8 mouse cellular contexts compared by ENCODE assay signal in genomic region chr2:34801516-34802482, GRCm38 (mm10). TPM values are rescaled to one million over a fixed set of nuclear protein-coding genes. Genes with fewer than 3 reads are reported as not detected.
DNase-seq lines count a peak whose midpoint lies in the region; ATAC-seq and TF ChIP-seq lines count a peak whose summit lies in the region.

No protein-coding gene starts in this region.

- DNase-seq in MN1 (ENCODE audit: low spot score): peak; percentile 99
- DNase-seq in cerebellum, adult 9-10 months: peak; percentile 98
- peak; percentile 98 for DNase-seq in hindbrain, embryonic 10.5 days (ENCODE audit: low spot score)
- DNase-seq in layer of hippocampus, adult 9-11 months: peak; percentile 99
- peak; percentile 100 for DNase-seq in lung, postnatal 0 days (ENCODE audit: low spot score)
- DNase-seq in ovary, postnatal 14 days (ENCODE audit: low spot score): peak; percentile 92
- DNase-seq in thymus, postnatal 14 days: peak; percentile 97

- no peak; the same call in 1 of the 2 replicates for TF ChIP-seq EP300 in lung, postnatal 0 days (IDR thresholded peaks at IDR 0.05)

- ATAC-seq in frontal cortex, adult (ENCODE audit: low TSS enrichment): peak; percentile 95
- peak; percentile 97 for ATAC-seq in lung, postnatal 0 days

- peaks cover 36% of the 10 kb centered on the region for H3K4me1 ChIP-seq in hindbrain, embryonic 10.5 days (replicated peaks)
- peaks cover 6% of the 10 kb centered on the region; the same call in 1 of the 2 replicates for H3K4me1 ChIP-seq in lung, postnatal 0 days (ENCODE audit: insufficient read depth, low read depth, low read length)

- no peaks in the 10 kb centered on the region for H3K27me3 ChIP-seq in hindbrain, embryonic 10.5 days (ENCODE audit: insufficient read depth, poor library complexity, severe bottlenecking)
- no peaks in the 10 kb centered on the region for H3K27me3 ChIP-seq in lung, postnatal 0 days (replicated peaks; ENCODE audit: insufficient read depth, low read length)

- TF ChIP-seq CTCF in lung, postnatal 0 days (IDR thresholded peaks at IDR 0.05): peak; percentile 30

- peak overlapping the region; percentile 72 for H3K4me3 ChIP-seq in hindbrain, embryonic 10.5 days
- H3K4me3 ChIP-seq in lung, postnatal 0 days (ENCODE audit: low read depth, low read length): peak overlapping the region; percentile 69

- WGBS in hindbrain, embryonic 10.5 days: 5% methylated on average over 39 of the region's 39 CpGs
- 5% methylated on average over 39 of the region's 39 CpGs for WGBS in lung, postnatal 0 days

- H3K4me2 ChIP-seq in lung, postnatal 0 days (replicated peaks; ENCODE audit: low read depth, low read length): peak overlapping the region; percentile 49

- H3K9ac ChIP-seq in lung, postnatal 0 days (replicated peaks; ENCODE audit: low read depth): peak overlapping the region; percentile 92

- peak overlapping the region; percentile 90 for H3K27ac ChIP-seq in hindbrain, embryonic 10.5 days
- peak overlapping the region; percentile 88 for H3K27ac ChIP-seq in lung, postnatal 0 days (ENCODE audit: low read length)

- H3K9me3 ChIP-seq in hindbrain, embryonic 10.5 days: no peaks in the 10 kb centered on the region
- no peaks in the 10 kb centered on the region for H3K9me3 ChIP-seq in lung, postnatal 0 days (ENCODE audit: low read length)

- peaks cover 32% of the 10 kb centered on the region for H3K36me3 ChIP-seq in hindbrain, embryonic 10.5 days
- H3K36me3 ChIP-seq in lung, postnatal 0 days (ENCODE audit: insufficient read depth, low read length): no peaks in the 10 kb centered on the region

RNA-seq across cellular contexts. Expression of gene Rabepk, which starts 2.1 kb away (rescaled TPM):
- 31.5 and 43.0 TPM in 2 replicates for polyA plus RNA-seq in hindbrain, embryonic 10.5 days (2016; fragmentation: Nextera tagmentation; extraction: Ambion mirVana)
- 18.5 and 19.6 TPM in 2 replicates for polyA plus RNA-seq in lung, postnatal 0 days (2015; fragmentation: Nextera tagmentation; extraction: Ambion mirVana)

RNA-seq across cellular contexts. Expression of gene Fbxw2, which starts 24.3 kb away (rescaled TPM):
- 65.6 and 73.6 TPM in 2 replicates for polyA plus RNA-seq in hindbrain, embryonic 10.5 days (2016; fragmentation: Nextera tagmentation; extraction: Ambion mirVana)
- polyA plus RNA-seq in lung, postnatal 0 days (2015; fragmentation: Nextera tagmentation; extraction: Ambion mirVana): 86.6 and 87.3 TPM in 2 replicates

RNA-seq across cellular contexts. Expression of gene Hspa5, which starts 30.0 kb away (rescaled TPM):
- polyA plus RNA-seq in hindbrain, embryonic 10.5 days (2016; fragmentation: Nextera tagmentation; extraction: Ambion mirVana): 614 and 918 TPM in 2 replicates
- polyA plus RNA-seq in lung, postnatal 0 days (2015; fragmentation: Nextera tagmentation; extraction: Ambion mirVana): 372 and 523 TPM in 2 replicates

RNA-seq across cellular contexts. Expression of gene Gm34653, which starts 31.0 kb away (rescaled TPM):
- polyA plus RNA-seq in hindbrain, embryonic 10.5 days (2016; fragmentation: Nextera tagmentation; extraction: Ambion mirVana): not detected in 2 replicates
- polyA plus RNA-seq in lung, postnatal 0 days (2015; fragmentation: Nextera tagmentation; extraction: Ambion mirVana): not detected in 2 replicates

RNA-seq across cellular contexts. Expression of gene Gapvd1, which starts 46.8 kb away (rescaled TPM):
- 90.4 and 94.0 TPM in 2 replicates for polyA plus RNA-seq in hindbrain, embryonic 10.5 days (2016; fragmentation: Nextera tagmentation; extraction: Ambion mirVana)
- 50.1 and 58.5 TPM in 2 replicates for polyA plus RNA-seq in lung, postnatal 0 days (2015; fragmentation: Nextera tagmentation; extraction: Ambion mirVana)

Comparison
In these comparisons a context has a peak if more than half of its experiments do, and no peak if none do; other contexts are left out.
1. Peak in every context shown above with its lines: DNase-seq, ATAC-seq, H3K4me3 ChIP-seq and H3K27ac ChIP-seq.